9 mouse cellular contexts compared by ENCODE assay signal in the genomic region with DNA sequence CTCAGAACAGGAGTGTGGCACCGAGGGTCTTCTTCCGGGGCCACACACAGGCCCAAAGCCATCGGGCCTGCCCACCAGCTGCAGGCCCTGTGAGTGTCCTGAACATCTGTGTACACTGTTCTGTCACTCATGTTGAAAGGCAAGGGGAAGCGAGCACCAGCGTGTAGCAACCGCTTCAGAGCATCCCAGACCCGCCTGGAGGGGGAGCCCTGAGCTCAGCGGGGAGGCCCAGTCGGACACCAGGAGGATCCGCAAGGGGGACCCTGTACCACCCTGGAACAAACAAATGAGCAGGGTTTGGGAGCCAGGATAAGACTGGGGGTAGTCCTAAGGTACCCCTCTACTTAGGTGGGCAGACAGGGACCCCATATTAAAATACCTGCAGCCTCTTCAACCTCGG. TPM values are rescaled to one million over a fixed set of nuclear protein-coding genes. Genes with fewer than 3 reads are reported as not detected.
A peak's percentile ranks its signal among the peaks of the same experiment; 100 is the strongest.
DNase-seq lines count a peak whose midpoint lies in the region; ATAC-seq and TF ChIP-seq lines count a peak whose summit lies in the region.
"Had no signal": no experiment of that assay in that cellular context is flagged by ENCODE, and none has a peak within 500 bp of the region (broad histone marks: within the 10 kb centered on the region; RNA-seq: fewer than 3 reads in every experiment).

No protein-coding gene starts in this region.

- no peaks in the 10 kb centered on the region for H3K27me3 ChIP-seq in kidney, postnatal 0 days (ENCODE audit: insufficient read depth, low read length)
- H3K27me3 ChIP-seq in heart, embryonic 11.5 days (ENCODE audit: control insufficient read depth, insufficient read depth, low read length), result peaks cover 7% of the 10 kb centered on the region

- peak; percentile 70 for TF ChIP-seq CTCF in kidney, postnatal 0 days (IDR thresholded peaks at IDR 0.05; ENCODE audit: low read depth)

- 50% methylated on average over 11 of the region's 11 CpGs for WGBS in kidney, postnatal 0 days
- 46% methylated on average over 11 of the region's 11 CpGs for WGBS in heart, embryonic 11.5 days (ENCODE audit: insufficient replicate concordance)

- H3K9me3 ChIP-seq in kidney, postnatal 0 days (replicated peaks; ENCODE audit: low read length), result no peaks in the 10 kb centered on the region
- no peaks in the 10 kb centered on the region for H3K9me3 ChIP-seq in heart, embryonic 11.5 days (replicated peaks; ENCODE audit: control insufficient read depth, low read length)

- ATAC-seq in kidney, postnatal 0 days (replicated peaks; ENCODE audit: low FRiP score, low read depth), result no peak
- no peak for ATAC-seq in activated CD4-positive, CD25-positive, alpha-beta regulatory T cell, adult 4 months
- no peak for ATAC-seq in heart, embryonic 11.5 days (replicated peaks; ENCODE audit: insufficient number of reproducible peaks, low FRiP score, low TSS enrichment)

- H3K4me1 ChIP-seq in kidney, postnatal 0 days (replicated peaks; ENCODE audit: insufficient read depth, low read length), result no peaks in the 10 kb centered on the region
- H3K4me1 ChIP-seq in heart, embryonic 11.5 days (ENCODE audit: control insufficient read depth, insufficient read depth, low read length), result peaks cover 26% of the 10 kb centered on the region

- no peak overlapping the region for H3K4me2 ChIP-seq in kidney, postnatal 0 days (ENCODE audit: low read length)
- H3K4me2 ChIP-seq in heart, embryonic 11.5 days, result no peak overlapping the region

- H3K27ac ChIP-seq in kidney, postnatal 0 days, result no peak overlapping the region
- no peak overlapping the region for H3K27ac ChIP-seq in heart, embryonic 11.5 days (ENCODE audit: low read depth, low read length)

- DNase-seq in kidney, postnatal 0 days (ENCODE audit: low spot score), result peak; percentile 9
- no peak for DNase-seq in kidney, adult 11 months
- DNase-seq in urinary bladder, postnatal 25 days (ENCODE audit: low spot score), result peak; percentile 35
- DNase-seq in urinary bladder, postnatal 10 days (ENCODE audit: low spot score), result no peak
- peak; percentile 54 to 57 for DNase-seq in kidney, postnatal 25 days
- no peak for DNase-seq in heart, adult 18-20 months

- no peak overlapping the region for H3K9ac ChIP-seq in kidney, postnatal 0 days (ENCODE audit: low read depth, low read length)
- no peak overlapping the region for H3K9ac ChIP-seq in heart, embryonic 11.5 days (ENCODE audit: low read depth, low read length)

- H3K36me3 ChIP-seq in kidney, postnatal 0 days (ENCODE audit: insufficient read depth, low read length), result no peaks in the 10 kb centered on the region
- no peaks in the 10 kb centered on the region for H3K36me3 ChIP-seq in heart, embryonic 11.5 days (ENCODE audit: control insufficient read depth, insufficient read depth, low read length)

- no peak overlapping the region for H3K4me3 ChIP-seq in kidney, postnatal 0 days (replicated peaks; ENCODE audit: low read depth, low read length)
- no peak overlapping the region for H3K4me3 ChIP-seq in heart, embryonic 11.5 days (ENCODE audit: low read depth, low read length)

RNA-seq across cellular contexts. Expression of gene A530016L24Rik, which starts 9.4 kb away (rescaled TPM):
- 0.36 and 0.43 TPM in 2 replicates for polyA plus RNA-seq in kidney, postnatal 0 days (2015; fragmentation: Nextera tagmentation; extraction: Ambion mirVana)
- polyA plus RNA-seq in activated CD4-positive, CD25-positive, alpha-beta regulatory T cell, adult 4 months (2017; shearing (Covaris generic)), result not detected
- 8.7 and 8.9 TPM in 2 replicates for polyA plus RNA-seq in heart, embryonic 11.5 days (2014; fragmentation: Nextera tagmentation; extraction: Ambion mirVana)
- 10 to 100 TPM; 35.2 to 39.5 TPM for total RNA-seq in heart, adult 18-20 months (2021)

RNA-seq across cellular contexts. Expression of gene Tmem179, which starts 17.9 kb away (rescaled TPM):
- polyA plus RNA-seq in kidney, postnatal 0 days (2015; fragmentation: Nextera tagmentation; extraction: Ambion mirVana), result 0.25 and 0.27 TPM in 2 replicates
- polyA plus RNA-seq in activated CD4-positive, CD25-positive, alpha-beta regulatory T cell, adult 4 months (2017; shearing (Covaris generic)), result not detected
- 0.69 and 0.73 TPM in 2 replicates for polyA plus RNA-seq in heart, embryonic 11.5 days (2014; fragmentation: Nextera tagmentation; extraction: Ambion mirVana)
- under 1 TPM in 1 of 2 experiments, not detected in 1; 0.10 TPM for total RNA-seq in heart, adult 18-20 months (2021)
- total RNA-seq: heart, postnatal 14 days had no signal

Comparison
In these comparisons a context has a peak if more than half of its experiments do, and no peak if none do; other contexts are left out.
1. DNase-seq: peak in kidney, postnatal 0 days (single experiment), urinary bladder, postnatal 25 days (single experiment) and kidney, postnatal 25 days (2 of 2); none in kidney, adult 11 months (single experiment), urinary bladder, postnatal 10 days (single experiment) and heart, adult 18-20 months (0 of 2).